ENCODE assay signal across 9 mouse cellular contexts in the genomic region with DNA sequence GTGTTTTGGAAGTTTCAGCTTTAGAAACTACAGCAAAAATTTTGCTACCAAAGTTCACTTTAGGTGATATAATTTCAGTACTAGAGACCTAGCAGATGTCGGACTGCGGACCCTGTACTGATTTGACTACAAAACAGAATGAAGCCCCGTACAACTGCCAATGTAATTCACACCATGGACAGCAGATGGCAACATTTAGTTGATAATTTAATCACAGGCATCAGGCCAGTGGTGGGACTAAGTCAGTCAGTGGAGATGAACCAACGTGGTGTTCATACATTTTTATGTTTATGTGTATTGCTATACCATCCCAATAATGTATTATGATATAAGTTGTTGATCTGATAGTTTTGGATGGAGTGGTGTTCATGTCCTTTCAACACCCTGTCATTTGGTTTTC. TPM values are rescaled to one million over a fixed set of nuclear protein-coding genes. Genes with fewer than 3 reads are reported as not detected.
DNase-seq lines count a peak whose midpoint lies in the region; ATAC-seq and TF ChIP-seq lines count a peak whose summit lies in the region.
"Had no signal": no experiment of that assay in that cellular context is flagged by ENCODE, and none has a peak within 500 bp of the region (broad histone marks: within the 10 kb centered on the region; RNA-seq: fewer than 3 reads in every experiment).

No protein-coding gene starts in this region.

- H3K27me3 ChIP-seq in liver, adult 2 months (ENCODE audit: control insufficient read depth, insufficient read depth, low read length) = no peaks in the 10 kb centered on the region
- H3K27me3 ChIP-seq in liver, embryonic 12.5 days (replicated peaks) = no peaks in the 10 kb centered on the region
- H3K27me3 ChIP-seq in forebrain, embryonic 15.5 days = no peaks in the 10 kb centered on the region
- H3K27me3 ChIP-seq in intestine, postnatal 0 days (replicated peaks; ENCODE audit: control insufficient read depth, insufficient read depth, low read length) = no peaks in the 10 kb centered on the region
- no peaks in the 10 kb centered on the region for H3K27me3 ChIP-seq in limb, embryonic 13.5 days
- H3K27me3 ChIP-seq: limb, embryonic 15.5 days had no signal

- TF ChIP-seq POLR2A in liver, adult 2 months (IDR thresholded peaks at IDR 0.05; ENCODE audit: extremely low read depth, insufficient read depth, low read length) = no peak

- H3K9ac ChIP-seq in liver, adult 2 months (ENCODE audit: low read depth, low read length) = no peak overlapping the region
- no peak overlapping the region for H3K9ac ChIP-seq in liver, embryonic 12.5 days
- H3K9ac ChIP-seq in forebrain, embryonic 15.5 days (replicated peaks) = no peak overlapping the region
- H3K9ac ChIP-seq in intestine, postnatal 0 days (ENCODE audit: low read depth, low read length) = no peak overlapping the region
- no peak overlapping the region for H3K9ac ChIP-seq in limb, embryonic 13.5 days
- H3K9ac ChIP-seq: limb, embryonic 15.5 days had no signal

- no peaks in the 10 kb centered on the region for H3K36me3 ChIP-seq in liver, adult 2 months (ENCODE audit: control insufficient read depth, insufficient read depth, low read length)
- H3K36me3 ChIP-seq in liver, embryonic 12.5 days = peaks cover 7% of the 10 kb centered on the region; the same call in 1 of the 2 replicates
- no peaks in the 10 kb centered on the region for H3K36me3 ChIP-seq in forebrain, embryonic 15.5 days
- H3K36me3 ChIP-seq in intestine, postnatal 0 days (ENCODE audit: control insufficient read depth, insufficient read depth) = no peaks in the 10 kb centered on the region
- peaks cover 10% of the 10 kb centered on the region for H3K36me3 ChIP-seq in limb, embryonic 13.5 days

- no peaks in the 10 kb centered on the region for H3K9me3 ChIP-seq in liver, embryonic 12.5 days (replicated peaks)
- H3K9me3 ChIP-seq in forebrain, embryonic 15.5 days = no peaks in the 10 kb centered on the region
- no peaks in the 10 kb centered on the region for H3K9me3 ChIP-seq in intestine, postnatal 0 days (ENCODE audit: control insufficient read depth)
- no peaks in the 10 kb centered on the region for H3K9me3 ChIP-seq in limb, embryonic 13.5 days
- H3K9me3 ChIP-seq: limb, embryonic 15.5 days had no signal

- H3K27ac ChIP-seq in liver, adult 2 months (replicated peaks; ENCODE audit: insufficient read depth, low read depth, low read length) = no peak overlapping the region
- H3K27ac ChIP-seq in liver, embryonic 12.5 days = no peak overlapping the region
- no peak overlapping the region for H3K27ac ChIP-seq in forebrain, embryonic 15.5 days (replicated peaks)
- H3K27ac ChIP-seq in intestine, postnatal 0 days (ENCODE audit: low read depth, low read length) = no peak overlapping the region
- H3K27ac ChIP-seq in limb, embryonic 13.5 days = no peak overlapping the region
- H3K27ac ChIP-seq: limb, embryonic 15.5 days had no signal

- peak; percentile 35 for DNase-seq in liver, adult 2 months (ENCODE audit: extremely low read depth, low read depth, low spot score)
- DNase-seq in adipocyte (ENCODE audit: low spot score) = peak; percentile 56
- peak; percentile 59 for DNase-seq in neural tube, embryonic 10.5 days (ENCODE audit: extremely low spot score, low spot score)
- no peak for DNase-seq in ovary, adult 18-20 months (ENCODE audit: low spot score)

- no peak overlapping the region for H3K4me2 ChIP-seq in liver, embryonic 12.5 days
- no peak overlapping the region for H3K4me2 ChIP-seq in forebrain, embryonic 15.5 days (replicated peaks)
- no peak overlapping the region for H3K4me2 ChIP-seq in intestine, postnatal 0 days (replicated peaks; ENCODE audit: low read depth)
- no peak overlapping the region for H3K4me2 ChIP-seq in limb, embryonic 13.5 days (replicated peaks)
- H3K4me2 ChIP-seq: limb, embryonic 15.5 days had no signal

- no peak for ATAC-seq in liver, embryonic 12.5 days
- ATAC-seq in forebrain, embryonic 15.5 days (replicated peaks) = peak; percentile 66
- peak; percentile 4; the same call in 1 of the 2 replicates for ATAC-seq in intestine, postnatal 0 days
- ATAC-seq in limb, embryonic 13.5 days (ENCODE audit: low FRiP score, low read depth) = peak; percentile 69

- H3K79me2 ChIP-seq in liver, adult 2 months (ENCODE audit: control insufficient read depth, insufficient read depth, low read length) = no peaks in the 10 kb centered on the region

- peaks cover 2% of the 10 kb centered on the region; the same call in 1 of the 2 replicates for H3K4me1 ChIP-seq in liver, adult 2 months (ENCODE audit: control insufficient read depth, insufficient read depth, low read length)
- 0 out of 2 replicates have a peak, but pooled peaks cover 5% of the 10 kb centered on the region for H3K4me1 ChIP-seq in liver, embryonic 12.5 days
- H3K4me1 ChIP-seq in forebrain, embryonic 15.5 days = peaks cover 6% of the 10 kb centered on the region; the same call in 1 of the 2 replicates
- H3K4me1 ChIP-seq in intestine, postnatal 0 days (replicated peaks; ENCODE audit: control insufficient read depth, insufficient read depth, low read length) = no peaks in the 10 kb centered on the region
- H3K4me1 ChIP-seq in limb, embryonic 13.5 days = peaks cover 9% of the 10 kb centered on the region

- H3K4me3 ChIP-seq in liver, adult 2 months (ENCODE audit: insufficient read depth, low read depth, low read length) = no peak overlapping the region
- H3K4me3 ChIP-seq in liver, embryonic 12.5 days = no peak overlapping the region
- H3K4me3 ChIP-seq in forebrain, embryonic 15.5 days = no peak overlapping the region
- no peak overlapping the region for H3K4me3 ChIP-seq in intestine, postnatal 0 days (ENCODE audit: low read depth, low read length)
- H3K4me3 ChIP-seq in limb, embryonic 13.5 days = no peak overlapping the region
- H3K4me3 ChIP-seq: limb, embryonic 15.5 days had no signal

- peak; percentile 53 for TF ChIP-seq CTCF in liver, adult 2 months (IDR thresholded peaks at IDR 0.05; ENCODE audit: low read depth, low read length)
- TF ChIP-seq CTCF in intestine, postnatal 0 days (IDR thresholded peaks at IDR 0.05; ENCODE audit: low read depth) = peak; percentile 74

- 24% methylated on average over 4 of the region's 4 CpGs for WGBS in liver, adult 2 months
- WGBS in liver, embryonic 12.5 days (ENCODE audit: insufficient replicate concordance) = 49% methylated on average over 4 of the region's 4 CpGs
- 10% methylated on average over 4 of the region's 4 CpGs for WGBS in forebrain, embryonic 15.5 days
- WGBS in intestine, postnatal 0 days = 25% methylated on average over 4 of the region's 4 CpGs
- 17% methylated on average over 4 of the region's 4 CpGs for WGBS in limb, embryonic 13.5 days

RNA-seq across cellular contexts. Expression of a gene that starts 26.4 kb away (rescaled TPM):
- 1.4 and 2.8 TPM in 2 replicates for total RNA-seq in liver, adult 2 months (2014; rRNA removed)
- polyA plus RNA-seq in liver, adult 2 months (2012; rRNA removed) = 3.8 and 5.8 TPM in 2 replicates
- 49.3 and 50.3 TPM in 2 replicates for polyA plus RNA-seq in liver, embryonic 12.5 days (2016; fragmentation: Nextera tagmentation; extraction: Ambion mirVana)
- polyA plus RNA-seq in forebrain, embryonic 15.5 days (2015; fragmentation: Nextera tagmentation; extraction: Ambion mirVana) = 144 and 146 TPM in 2 replicates
- polyA plus RNA-seq in intestine, postnatal 0 days (2015; fragmentation: Nextera tagmentation; extraction: Ambion mirVana) = 53.3 and 56.3 TPM in 2 replicates
- polyA plus RNA-seq in limb, embryonic 13.5 days (2015; fragmentation: Nextera tagmentation; extraction: Ambion mirVana) = 196 TPM in 2 replicates

RNA-seq across cellular contexts. Expression of a gene that starts 48.8 kb away (rescaled TPM):
- total RNA-seq in liver, adult 2 months (2014; rRNA removed) = 2.6 and 3.0 TPM in 2 replicates
- 2.8 and 3.3 TPM in 2 replicates for polyA plus RNA-seq in liver, adult 2 months (2012; rRNA removed)
- polyA plus RNA-seq in liver, embryonic 12.5 days (2016; fragmentation: Nextera tagmentation; extraction: Ambion mirVana) = 10.7 and 10.8 TPM in 2 replicates
- polyA plus RNA-seq in forebrain, embryonic 15.5 days (2015; fragmentation: Nextera tagmentation; extraction: Ambion mirVana) = 7.0 and 8.0 TPM in 2 replicates
- polyA plus RNA-seq in intestine, postnatal 0 days (2015; fragmentation: Nextera tagmentation; extraction: Ambion mirVana) = 11.7 and 14.2 TPM in 2 replicates
- polyA plus RNA-seq in limb, embryonic 13.5 days (2015; fragmentation: Nextera tagmentation; extraction: Ambion mirVana) = 16.2 and 16.3 TPM in 2 replicates
